Mouse (Mus musculus): ENCODE measurements around the gene Ybey.

DNA sequence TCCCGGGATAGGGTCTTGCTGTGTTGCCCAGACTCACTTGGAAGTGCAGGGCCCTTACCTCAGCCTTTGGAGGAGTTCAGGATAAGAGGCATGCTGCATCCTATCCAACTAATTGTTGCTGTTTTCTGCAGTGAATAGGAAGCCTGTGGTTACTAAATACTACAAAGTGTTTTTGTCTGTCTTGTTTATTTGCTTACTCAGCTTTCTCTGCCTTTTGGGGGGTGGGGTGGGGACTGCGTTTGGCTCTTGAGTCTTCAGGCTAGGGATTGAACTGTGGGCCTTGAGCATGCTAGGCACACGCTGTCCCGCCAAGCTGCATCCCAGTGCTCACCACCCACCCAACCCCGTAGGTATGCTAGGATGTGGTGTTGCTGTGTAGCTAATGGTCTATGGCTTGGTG is 4.8 kb upstream of the Ybey start:
- TF ChIP-seq EP300 (IDR thresholded peaks at IDR 0.05) (no peak), CTCF (IDR thresholded peaks at IDR 0.05) (no peak)

Data from lung, postnatal 0 days (tissue).